Mouse (Mus musculus) cerebellum, postnatal 36 days (tissue): Measurements from ENCODE around the gene Eif5.
A peak's percentile ranks its signal among the peaks of the same experiment; 100 is the strongest.
"Not testable (repeated sequence)": the region's sequence is repeated elsewhere in the genome, so short reads cannot be mapped to it uniquely, and the experiment has no call there.

Experiments
- DNase-seq, 2 experiments: peaks; one replicate each; pipeline ENCODE4 v3.0.0; 2021 to 2022; ENCODE audit warnings: mixed read lengths in 2 of 2

Gene Eif5

DNA sequence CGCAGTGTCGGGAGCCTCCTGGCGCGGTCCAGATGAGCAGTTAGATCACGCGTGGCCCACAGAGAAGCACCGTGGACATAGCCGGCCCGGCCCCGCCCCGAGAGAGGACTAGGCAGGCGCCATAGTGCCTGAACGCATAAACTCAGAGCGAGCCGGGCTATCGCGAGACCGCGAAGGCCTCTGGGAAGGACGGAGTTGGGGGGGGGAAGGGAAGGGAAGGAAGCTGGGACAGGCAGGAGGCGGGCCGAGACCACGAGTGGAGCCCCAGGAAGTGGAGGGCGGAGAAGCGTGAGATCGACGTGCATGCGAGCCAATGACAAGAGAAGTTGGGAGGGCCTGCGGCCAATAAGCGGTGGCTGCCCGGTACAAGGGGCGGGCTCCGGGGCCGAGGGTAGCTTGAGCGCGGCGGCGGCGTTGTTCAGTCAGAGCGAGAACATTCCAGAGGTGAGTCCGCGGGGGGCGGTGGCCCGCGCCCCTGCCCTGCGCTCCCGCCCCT lies at the start of gene Eif5:
TSS of gene Eif5 (plus strand) at position 221 of the 496 bp plus-strand sequence.
- peak; percentile 99 for DNase-seq

GRCm38 (mm10) chr12:111489261-111489865 lies 48.5 kb upstream of the Eif5 start:
- no peak for DNase-seq

DNA sequence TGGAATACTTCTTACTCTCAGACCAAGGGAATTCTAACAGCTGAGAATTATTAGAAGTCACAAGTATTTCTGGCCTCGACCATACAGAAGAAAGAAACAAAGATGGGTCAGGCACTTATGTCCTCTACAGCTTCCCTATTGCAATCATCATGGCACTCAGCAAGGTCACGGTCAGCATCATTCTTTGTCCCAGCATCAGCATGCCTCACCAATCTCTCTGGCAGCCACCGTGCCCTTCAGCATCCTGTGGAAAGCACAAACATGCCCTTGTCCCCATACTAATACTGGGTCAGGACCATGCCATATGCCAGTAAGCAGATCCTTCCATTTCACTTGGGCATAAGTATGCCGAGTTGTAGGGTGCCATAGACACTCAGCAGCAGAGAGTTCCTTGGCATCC lies 42.9 kb upstream of the Eif5 start:
- no peak for DNase-seq

DNA sequence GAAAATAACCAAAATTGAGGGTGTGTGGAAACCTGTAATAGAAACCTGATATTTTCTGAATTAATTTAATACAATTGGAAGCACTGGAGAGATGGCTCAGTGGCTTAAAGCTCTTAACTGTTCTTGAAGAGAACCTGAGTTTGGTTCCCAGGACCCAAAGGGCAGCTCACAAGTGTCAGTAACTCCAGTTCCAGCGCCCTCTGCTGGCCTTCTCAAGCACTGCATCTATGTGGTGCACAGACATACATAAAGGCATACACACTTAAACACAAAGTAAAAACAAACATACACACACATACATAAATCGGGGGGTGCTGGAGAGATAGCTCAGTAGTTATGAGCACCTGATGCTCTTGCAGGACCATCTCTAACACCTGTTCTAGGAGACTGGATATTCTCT lies 40.7 kb upstream of the Eif5 start:
- DNase-seq = no peak

GRCm38 (mm10) chr12:111499617-111500016 lies 38.2 kb upstream of the Eif5 start:
- no peak for DNase-seq

DNA sequence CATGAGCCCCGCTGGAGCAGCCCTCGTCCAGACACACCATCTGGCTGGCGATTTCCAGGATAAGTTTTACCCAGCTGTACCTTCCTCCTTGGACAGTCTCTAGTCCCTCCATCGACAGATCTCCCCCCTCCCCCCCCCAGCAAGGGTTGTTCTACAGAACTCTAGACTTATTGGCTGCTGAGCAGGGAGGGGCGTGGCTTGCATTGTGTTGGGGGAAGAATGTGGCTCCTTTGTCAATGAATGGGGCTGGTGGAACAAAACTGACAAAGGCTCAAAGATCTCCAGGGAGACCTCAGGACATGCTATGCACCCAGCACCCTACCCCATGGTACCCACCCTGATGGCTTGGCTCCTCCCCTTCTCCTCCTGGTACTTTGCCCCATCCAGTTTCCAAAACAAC lies 37.1 kb upstream of the Eif5 start:
- DNase-seq = no peak

DNA sequence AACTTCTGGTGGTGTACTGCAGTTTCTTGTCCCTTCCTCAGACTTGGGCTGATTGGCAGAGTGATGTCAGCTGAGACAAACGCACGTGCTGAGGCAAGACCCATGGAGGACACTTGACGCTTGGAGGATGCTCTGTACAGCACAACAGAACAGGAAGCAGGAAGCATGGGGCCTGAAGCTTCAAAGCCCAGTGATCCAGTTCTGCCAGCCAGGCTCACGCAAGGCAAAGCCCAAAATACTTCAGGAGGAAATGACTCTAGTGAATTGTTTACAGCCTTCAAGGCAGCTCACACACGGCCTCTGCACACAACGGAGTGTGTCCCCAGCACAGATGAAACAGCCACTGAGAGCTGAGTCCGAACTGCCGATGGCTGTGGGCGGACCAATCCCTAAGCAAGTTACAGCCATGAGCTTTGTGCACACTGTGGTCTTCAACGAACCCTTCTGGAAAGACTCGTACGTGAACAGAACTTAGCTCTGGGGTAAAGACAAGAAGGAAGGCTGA lies 34.7 kb upstream of the Eif5 start:
- DNase-seq = no peak

GRCm38 (mm10) chr12:111503571-111503970 lies 34.2 kb upstream of the Eif5 start:
- no peak for DNase-seq

DNA sequence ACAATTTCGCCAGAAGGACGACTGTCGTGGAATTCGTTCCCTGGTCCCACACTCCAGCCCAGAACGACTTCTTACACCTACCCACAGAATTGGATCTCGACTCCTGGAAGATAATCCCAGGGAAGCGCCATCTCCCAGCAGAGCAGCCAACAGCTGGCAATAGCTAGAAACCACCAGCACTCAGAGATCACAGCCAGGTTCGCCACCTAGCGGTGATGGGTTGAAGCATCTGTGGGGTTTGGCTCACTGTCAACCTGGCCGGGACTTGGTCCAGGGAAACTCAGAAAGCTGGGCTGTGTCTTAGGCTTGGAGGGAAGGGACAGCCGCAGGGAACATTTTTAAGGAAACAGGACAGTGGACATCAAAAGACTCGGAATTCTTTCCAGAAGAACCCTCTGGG lies 32.9 kb upstream of the Eif5 start:
- peak; percentile 94 to 98 for DNase-seq

DNA sequence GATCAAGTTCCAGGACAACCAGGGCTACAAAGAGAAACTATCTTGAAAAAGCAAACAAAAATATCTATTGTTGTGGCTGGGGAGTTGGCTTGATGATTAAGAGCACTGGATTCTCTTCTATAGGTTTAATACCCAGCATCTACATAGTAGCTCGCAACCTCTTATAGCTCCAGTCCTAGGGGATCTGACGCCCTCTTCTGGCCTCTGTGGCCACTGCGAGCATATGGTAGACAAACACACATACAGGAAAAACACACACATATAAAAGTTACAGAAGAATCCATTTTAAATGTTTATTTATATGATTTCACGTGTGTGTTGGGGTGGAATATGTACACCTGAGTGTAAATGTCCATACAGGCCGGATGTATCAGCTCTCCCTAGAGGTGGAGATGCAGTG lies 30.8 kb upstream of the Eif5 start:
- no peak for DNase-seq

DNA sequence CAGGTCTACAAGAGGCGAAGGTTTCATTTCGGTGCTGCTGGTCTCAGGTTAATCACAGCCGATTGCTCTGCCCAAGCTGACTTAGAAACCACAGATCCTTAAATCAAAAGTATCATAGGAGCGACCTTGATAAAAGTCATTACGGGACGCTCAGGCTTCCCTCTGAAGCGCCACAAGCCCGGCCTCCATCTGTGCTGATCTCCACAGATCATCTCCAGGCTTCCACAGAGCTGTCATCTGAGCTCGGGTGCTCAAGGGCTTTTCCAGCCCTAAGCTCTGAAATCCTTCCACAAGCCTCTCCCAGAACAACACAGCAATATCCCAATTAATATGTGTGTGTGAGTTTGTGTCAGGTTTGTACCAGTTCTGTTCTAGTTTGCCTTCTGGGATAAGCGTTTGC lies 29.9 kb upstream of the Eif5 start:
- no peak for DNase-seq

- DNase-seq = not testable (repeated sequence)
Measured at GRCm38 (mm10) chr12:111508438-111508837, 29.4 kb upstream of the Eif5 start.

DNA sequence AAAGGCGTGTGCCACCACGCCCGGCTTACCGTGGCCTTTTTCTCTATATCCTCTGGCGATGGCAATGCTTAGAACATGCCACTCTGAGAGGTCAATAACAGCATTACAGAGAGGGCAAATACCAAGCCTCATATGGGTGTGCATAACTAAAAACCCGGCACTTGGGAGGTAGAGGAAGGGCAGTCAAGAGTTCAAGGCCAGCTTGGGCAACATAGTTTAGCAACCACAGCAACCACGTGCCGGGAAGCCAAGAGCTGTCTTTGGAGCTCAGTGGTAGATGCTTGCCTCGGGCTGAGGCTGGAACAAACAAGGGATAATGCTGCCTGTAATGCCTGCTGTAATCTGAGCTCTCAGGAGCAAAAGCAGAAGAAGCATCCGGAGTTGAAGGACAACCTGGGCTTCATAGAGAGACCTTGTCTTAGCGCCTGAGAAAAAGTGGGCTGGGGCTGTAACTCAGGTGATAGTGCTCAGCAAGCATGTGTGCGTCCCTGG lies 25.2 kb upstream of the Eif5 start:
- DNase-seq = no peak

DNA sequence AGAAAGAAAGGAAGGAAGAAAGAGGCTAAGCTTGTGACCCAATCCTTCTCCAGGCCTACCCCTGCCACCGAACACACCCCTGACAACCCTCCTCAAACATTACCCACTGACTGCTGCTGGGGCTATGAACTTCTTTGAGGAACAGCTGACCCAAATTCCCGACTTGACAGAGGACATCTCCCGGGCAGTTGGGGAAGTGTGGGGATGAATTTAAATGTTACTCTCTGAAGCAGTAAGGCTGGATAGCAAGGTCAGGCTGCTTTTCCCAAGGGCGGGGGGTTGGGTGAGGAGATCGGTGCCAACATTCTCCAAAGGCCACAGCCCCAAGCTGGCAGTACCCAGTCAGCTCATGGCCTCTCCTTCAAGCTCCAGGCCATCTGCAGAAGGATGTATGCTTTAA lies 24.1 kb upstream of the Eif5 start:
- DNase-seq = peak; percentile 14 to 18

DNA sequence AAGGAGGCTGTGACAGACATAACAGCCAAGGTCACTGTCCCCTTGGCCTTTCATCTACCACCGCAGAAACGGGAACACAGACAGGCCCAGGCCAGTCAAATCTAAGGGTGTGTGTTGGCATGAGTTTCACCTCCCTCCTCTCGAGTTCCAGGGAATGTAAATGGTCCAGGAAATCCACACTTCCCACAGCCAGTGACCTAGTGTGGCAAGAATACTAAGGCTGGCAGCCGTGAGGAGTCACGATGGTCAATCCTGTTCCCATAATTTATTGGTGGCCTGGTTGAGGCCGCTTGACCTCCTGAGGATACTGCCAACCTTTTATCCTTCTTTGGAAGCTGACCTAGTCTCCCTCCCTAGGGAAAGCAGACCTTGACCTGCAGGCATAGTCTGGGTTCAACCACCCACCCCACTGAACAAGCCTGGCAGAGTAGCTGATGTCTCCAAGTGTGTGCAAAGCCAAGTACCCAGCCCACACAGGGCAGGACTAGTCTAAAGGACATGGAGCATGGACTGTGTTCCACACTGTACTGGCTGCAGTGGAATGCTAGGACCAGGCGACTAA lies 23.5 kb upstream of the Eif5 start:
- no peak for DNase-seq

- no peak for DNase-seq
Measured at GRCm38 (mm10) chr12:111514874-111515649, 22.8 kb upstream of the Eif5 start.

- DNase-seq = no peak
Measured at GRCm38 (mm10) chr12:111515920-111516319, 21.9 kb upstream of the Eif5 start.

GRCm38 (mm10) chr12:111516826-111517225 lies 21.0 kb upstream of the Eif5 start:
- DNase-seq = no peak

DNA sequence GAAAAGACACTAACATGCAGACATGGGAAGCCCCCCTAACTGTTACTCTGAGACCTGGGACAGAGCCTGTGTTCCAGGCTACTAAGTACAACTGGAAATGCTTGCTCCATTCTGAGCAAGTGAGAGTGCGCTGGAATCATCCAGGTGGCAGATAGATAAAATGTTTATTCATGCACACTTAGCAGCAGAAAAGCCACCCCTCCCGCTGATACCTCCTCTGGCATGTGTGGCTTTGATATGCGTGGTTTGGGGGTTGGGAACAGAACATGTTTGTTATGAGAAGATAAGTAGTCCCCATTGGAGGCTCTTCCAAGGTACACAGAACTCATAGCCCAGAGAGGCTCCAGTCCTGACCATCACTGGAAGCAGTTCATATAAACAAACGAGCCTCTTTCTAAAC lies 19.9 kb upstream of the Eif5 start:
- DNase-seq = no peak

GRCm38 (mm10) chr12:111518391-111518790 lies 19.4 kb upstream of the Eif5 start:
- DNase-seq = no peak

DNA sequence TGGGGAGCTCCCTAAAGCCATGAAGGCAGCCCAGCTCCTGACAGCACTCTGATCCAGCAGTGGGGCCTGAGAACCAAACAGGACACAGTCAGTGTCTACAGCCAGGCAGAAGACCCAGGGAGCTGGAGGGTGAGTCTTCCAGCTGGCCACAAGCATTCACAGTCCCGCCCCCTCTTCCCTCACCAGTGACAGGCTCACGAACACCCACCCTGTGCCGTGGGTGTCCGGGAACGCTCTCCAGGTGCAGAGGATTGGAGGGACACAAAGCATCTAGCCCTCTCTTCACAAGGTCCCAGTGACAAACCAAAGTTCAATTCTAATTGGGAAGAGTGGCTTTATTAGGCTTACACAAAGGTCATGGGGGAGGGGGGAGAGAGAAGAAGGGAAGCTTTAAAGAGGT lies 18.0 kb upstream of the Eif5 start:
- no peak for DNase-seq

- no peak for DNase-seq
Measured at GRCm38 (mm10) chr12:111520994-111521393, 16.8 kb upstream of the Eif5 start.

GRCm38 (mm10) chr12:111524469-111524868 lies 13.3 kb upstream of the Eif5 start:
- no peak for DNase-seq

DNA sequence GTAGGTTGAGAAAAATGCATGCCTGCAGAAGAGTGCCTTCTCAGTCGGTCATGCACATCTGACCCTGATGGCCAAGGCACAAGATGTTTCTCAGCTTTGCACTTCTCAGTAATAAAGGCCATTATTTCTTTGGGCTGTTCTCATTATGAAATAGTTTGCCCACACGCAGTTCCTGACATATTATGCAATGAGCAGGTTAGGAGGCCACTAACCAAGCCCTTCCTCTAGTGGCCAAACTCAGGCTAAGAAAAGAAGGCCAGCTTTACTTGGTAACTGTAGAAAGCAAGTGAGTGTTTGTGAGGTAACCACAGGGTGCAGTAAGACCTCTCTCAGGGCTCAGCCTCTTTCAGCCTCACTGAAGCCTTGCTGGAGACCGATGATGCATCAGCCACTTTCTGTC lies 12.9 kb upstream of the Eif5 start:
- no peak for DNase-seq
